Mouse (Mus musculus) embryo, embryonic 10.5 days (tissue): Measurements from ENCODE around the gene Tmem170.
A peak's percentile ranks its signal among the peaks of the same experiment; 100 is the strongest.

Source experiments
- DNase-seq: peaks from one replicate; pipeline ENCODE4 v3.0.0-alpha.2; 2015; ENCODE audit warnings: low spot score

Tmem170 gene

GRCm38 (mm10) chr8:111876355-111876948 lies at the start of gene Tmem170:
TSS of gene Tmem170 (minus strand) at chr8:111876750.
- peak; percentile 100 for DNase-seq

- DNase-seq, result no peak
Observed at GRCm38 (mm10) chr8:111924976-111925375, 48.4 kb upstream of the Tmem170 start.

GRCm38 (mm10) chr8:111923383-111923804 lies 46.8 kb upstream of the Tmem170 start:
- peak; percentile 80 for DNase-seq

- no peak for DNase-seq
Observed at GRCm38 (mm10) chr8:111920971-111921370, 44.4 kb upstream of the Tmem170 start.

GRCm38 (mm10) chr8:111919663-111920062 lies 43.1 kb upstream of the Tmem170 start:
- no peak for DNase-seq

- peak; percentile 58 for DNase-seq
Observed at GRCm38 (mm10) chr8:111912860-111913432, 36.4 kb upstream of the Tmem170 start.

- DNase-seq, result no peak
Observed at GRCm38 (mm10) chr8:111911572-111911971, 35.0 kb upstream of the Tmem170 start.

- DNase-seq, result no peak
Observed at GRCm38 (mm10) chr8:111909621-111910450, 33.3 kb upstream of the Tmem170 start, which contains the start of gene Chst5. TSS of gene Chst5 (minus strand) at chr8:111910447.

- DNase-seq, result no peak
Observed at GRCm38 (mm10) chr8:111905500-111906121, 29.1 kb upstream of the Tmem170 start.

- peak; percentile 59 for DNase-seq
Observed at GRCm38 (mm10) chr8:111902080-111902479, 25.5 kb upstream of the Tmem170 start.

GRCm38 (mm10) chr8:111898586-111898985 lies 22.0 kb upstream of the Tmem170 start:
- no peak for DNase-seq

- no peak for DNase-seq
Observed at GRCm38 (mm10) chr8:111894955-111895354, 18.4 kb upstream of the Tmem170 start.

GRCm38 (mm10) chr8:111892615-111893014 lies 16.1 kb upstream of the Tmem170 start:
- DNase-seq, result no peak

- no peak for DNase-seq
Observed at GRCm38 (mm10) chr8:111891983-111892382, 15.4 kb upstream of the Tmem170 start.

GRCm38 (mm10) chr8:111890911-111891303 lies 14.4 kb upstream of the Tmem170 start:
- no peak for DNase-seq

- no peak for DNase-seq
Observed at GRCm38 (mm10) chr8:111889931-111890910, 13.7 kb upstream of the Tmem170 start.

- DNase-seq, result no peak
Observed at GRCm38 (mm10) chr8:111888091-111888650, 11.6 kb upstream of the Tmem170 start.

- no peak for DNase-seq
Observed at GRCm38 (mm10) chr8:111887479-111887878, 10.9 kb upstream of the Tmem170 start.

GRCm38 (mm10) chr8:111883615-111884014 lies 7.1 kb upstream of the Tmem170 start:
- no peak for DNase-seq

- DNase-seq, result peak; percentile 80
Observed at GRCm38 (mm10) chr8:111881591-111881990, 5.0 kb upstream of the Tmem170 start.

GRCm38 (mm10) chr8:111877711-111878110 lies 1.2 kb upstream of the Tmem170 start:
- DNase-seq, result no peak
